Mouse (Mus musculus) thymus, postnatal 36 days (tissue): ENCODE results near the gene Cpped1.

Experiments used
- DNase-seq, 2 experiments: peaks; one replicate each; pipeline ENCODE4 v3.0.0; 2022; ENCODE audit warnings: mixed read lengths in 2 of 2

Gene Cpped1

DNA sequence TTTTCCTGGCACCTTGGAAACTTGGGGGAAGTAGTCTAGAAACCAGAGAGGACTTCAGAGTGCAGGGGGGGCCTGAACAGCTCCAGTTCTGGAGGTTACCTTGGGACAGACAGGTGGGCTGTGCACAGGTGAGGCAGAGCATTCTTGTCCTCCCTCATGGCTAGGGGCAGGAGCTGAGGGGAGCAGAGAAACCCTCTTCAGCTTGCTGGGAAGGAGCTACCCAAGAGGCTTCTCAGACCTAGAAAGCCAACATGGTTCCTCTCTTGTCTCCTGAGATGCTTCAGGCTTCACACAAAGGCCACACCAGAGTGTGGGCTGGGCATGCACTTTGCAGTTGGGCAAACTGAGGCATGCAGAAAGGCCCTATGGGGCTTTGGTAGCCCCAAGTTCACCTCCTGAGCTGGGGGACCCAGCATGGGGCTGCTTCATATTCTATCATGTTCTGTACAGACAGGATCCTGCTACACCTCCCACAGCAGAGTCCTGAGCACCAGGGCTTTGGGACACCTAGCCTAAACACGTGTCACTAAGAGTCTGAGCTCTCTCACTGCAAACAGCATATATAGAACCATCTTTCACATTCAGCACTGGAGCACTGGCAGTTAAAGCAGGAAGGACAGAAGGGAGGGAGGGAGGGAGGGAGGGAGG lies 152.5 kb downstream of the Cpped1 start:
- DNase-seq = no peak

- no peak for DNase-seq
Observed at GRCm38 (mm10) chr16:11755281-11756066, 153.8 kb downstream of the Cpped1 start.

- no peak for DNase-seq
Observed at GRCm38 (mm10) chr16:11754136-11754535, 155.1 kb downstream of the Cpped1 start.
